Mouse (Mus musculus) embryonic fibroblast, embryonic 13.5 days (primary cell): Measurements from ENCODE around the gene Itga9.

Source experiments
- CTCF ChIP-seq: IDR thresholded peaks from 2 replicates; pipeline ENCODE4 v1.5.1; 2011; ENCODE audit warnings: mild to moderate bottlenecking, control low read depth, low read length, moderate library complexity, borderline replicate concordance; ENCODE audit not compliant: insufficient read depth
- POLR2A ChIP-seq: IDR thresholded peaks from 2 replicates; pipeline ENCODE4 v1.6.1; 2011; ENCODE audit warnings: low read depth, mild to moderate bottlenecking, control low read depth, low read length, moderate library complexity

DNA sequence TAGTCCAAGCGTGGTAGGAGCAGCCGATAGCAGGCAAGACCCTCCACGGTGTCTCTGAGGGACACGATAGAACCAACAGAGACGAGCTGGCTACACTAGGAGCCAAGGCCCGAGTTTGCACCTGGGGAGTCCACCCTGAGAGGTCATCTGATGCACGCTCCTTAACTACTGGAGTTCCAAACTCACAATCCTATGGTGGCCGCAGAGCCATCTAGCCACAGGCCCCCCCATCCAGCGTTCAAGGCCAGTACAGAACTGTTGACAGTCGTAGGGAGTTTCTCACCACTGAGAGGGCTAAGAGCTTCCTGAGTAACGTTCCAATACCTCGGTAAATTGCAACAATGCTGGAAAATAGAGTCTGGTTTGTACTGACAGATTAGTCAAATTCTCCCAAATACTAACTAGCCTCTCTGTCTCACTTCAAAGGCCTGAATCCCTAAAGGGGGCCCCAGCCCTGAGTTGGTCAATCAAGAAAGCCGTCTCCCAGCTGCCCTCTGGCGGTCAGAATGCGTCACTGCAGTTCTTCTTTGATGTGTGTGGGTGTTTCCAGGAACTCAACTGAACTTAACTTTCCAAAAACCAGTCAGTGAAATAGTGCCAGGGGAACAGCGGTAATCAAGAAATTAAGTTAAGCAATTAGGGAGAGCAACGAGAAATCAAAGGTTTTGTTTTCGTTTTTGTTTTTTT lies 301.6 kb downstream of the Itga9 start:
- no peak for TF ChIP-seq POLR2A
- TF ChIP-seq CTCF: peak; percentile 68; the same call in 1 of the 2 replicates
